Mouse (Mus musculus) hindbrain, embryonic 14.5 days (tissue): ENCODE data around the gene Rims3. TPM values are rescaled to one million over a fixed set of nuclear protein-coding genes. Genes with fewer than 3 reads are reported as not detected.

Experiments
- ATAC-seq: fragments of 200-750 bp; cut with Nextera tagmentation; 2 replicates; pipeline ENCODE4 v1.8.0; 2017; ENCODE audit warnings: moderate number of reproducible peaks, mild to moderate bottlenecking, moderate TSS enrichment, moderate library complexity; ENCODE audit not compliant: low FRiP score
- DNase-seq: peaks from one replicate; pipeline ENCODE4 v3.0.0-alpha.2; 2015; ENCODE audit warnings: low spot score
- H3K27ac ChIP-seq: fragments of 300-500 bp; sonication (generic); 2 replicates; pipeline ENCODE4 v1.5.1; 2014; ENCODE audit warnings: mild to moderate bottlenecking, moderate library complexity
- H3K27me3 ChIP-seq: fragments of 300-500 bp; sonication (generic); 2 replicates; pipeline ENCODE4 v1.6.1; 2014; ENCODE audit warnings: mild to moderate bottlenecking, low read length, mixed read lengths; ENCODE audit not compliant: control insufficient read depth, insufficient read depth
- H3K36me3 ChIP-seq: fragments of 300-500 bp; sonication (generic); replicated peaks from 2 replicates; pipeline ENCODE4 v1.6.1; 2014; ENCODE audit not compliant: control insufficient read depth, insufficient read depth
- H3K4me1 ChIP-seq: fragments of 300-500 bp; sonication (generic); replicated peaks from 2 replicates; pipeline ENCODE4 v1.6.1; 2014; ENCODE audit warnings: antibody characterized with exemption, low read length, mixed read lengths; ENCODE audit not compliant: control insufficient read depth, insufficient read depth
- H3K4me2 ChIP-seq: fragments of 300-500 bp; sonication (generic); replicated peaks from 2 replicates; pipeline ENCODE4 v1.6.1; 2014; ENCODE audit warnings: mild to moderate bottlenecking, moderate library complexity
- H3K4me3 ChIP-seq: fragments of 300-500 bp; sonication (generic); replicated peaks from 2 replicates; pipeline ENCODE4 v1.5.1; 2014; ENCODE audit warnings: mild to moderate bottlenecking, low read length
- H3K9ac ChIP-seq: fragments of 300-500 bp; sonication (generic); 2 replicates; pipeline ENCODE4 v1.6.1; 2014
- H3K9me3 ChIP-seq: fragments of 300-500 bp; sonication (generic); 2 replicates; pipeline ENCODE4 v1.6.1; 2016; ENCODE audit warnings: low read length; ENCODE audit not compliant: control insufficient read depth
- WGBS: fragments of 180-500 bp; shearing (Covaris S2); extraction: QIAGEN DNeasy Blood & Tissue Kit; methylation state at CpG from one replicate; pipeline ENCODE4 v1.1.7; 2014; 5-methylcytosine and 5-hydroxymethylcytosine counted together
- polyA plus RNA-seq: library from polyadenylated mRNA; unstranded; fragments of >200 nt; fragmentation: Nextera tagmentation; extraction: Ambion mirVana; gene quantifications from 2 replicates; pipeline ENCODE4 v1.2.1, GENCODE M21; 2014

The Rims3 gene
- polyA plus RNA-seq, 1 experiment from 2014 or later: 26.2 TPM

DNA sequence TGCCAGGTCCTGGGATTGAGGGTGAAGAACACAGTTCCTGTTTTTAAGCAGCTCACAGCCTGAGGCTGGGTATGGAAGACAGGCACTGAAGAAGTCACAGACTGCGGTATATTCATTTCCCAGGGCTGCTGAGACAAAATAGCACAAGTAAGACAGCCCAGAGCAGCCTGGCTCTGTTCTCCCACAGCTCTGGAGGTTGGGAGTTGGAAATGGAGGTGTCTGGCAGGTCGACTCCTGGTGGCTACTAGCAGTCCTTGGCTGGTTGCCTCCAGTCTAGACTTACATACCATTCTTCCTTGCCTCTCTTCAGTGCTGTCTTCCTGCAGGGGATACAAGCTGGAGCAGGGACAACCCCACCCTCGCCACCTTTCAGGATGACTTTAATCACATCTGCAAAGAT lies 14.4 kb downstream of the Rims3 start:
- Histone ChIP-seq H3K27me3 (no peaks in the 10 kb centered on the region), H3K4me1 (peaks cover 12% of the 10 kb centered on the region), H3K9ac (no peak overlapping the region), H3K4me3 (no peak overlapping the region), H3K36me3 (no peaks in the 10 kb centered on the region), H3K27ac (no peak overlapping the region), H3K9me3 (no peaks in the 10 kb centered on the region), H3K4me2 (no peak overlapping the region)
- DNase-seq (no peak), ATAC-seq (no peak)
- 79% methylated on average over 3 of the region's 3 CpGs for WGBS

DNA sequence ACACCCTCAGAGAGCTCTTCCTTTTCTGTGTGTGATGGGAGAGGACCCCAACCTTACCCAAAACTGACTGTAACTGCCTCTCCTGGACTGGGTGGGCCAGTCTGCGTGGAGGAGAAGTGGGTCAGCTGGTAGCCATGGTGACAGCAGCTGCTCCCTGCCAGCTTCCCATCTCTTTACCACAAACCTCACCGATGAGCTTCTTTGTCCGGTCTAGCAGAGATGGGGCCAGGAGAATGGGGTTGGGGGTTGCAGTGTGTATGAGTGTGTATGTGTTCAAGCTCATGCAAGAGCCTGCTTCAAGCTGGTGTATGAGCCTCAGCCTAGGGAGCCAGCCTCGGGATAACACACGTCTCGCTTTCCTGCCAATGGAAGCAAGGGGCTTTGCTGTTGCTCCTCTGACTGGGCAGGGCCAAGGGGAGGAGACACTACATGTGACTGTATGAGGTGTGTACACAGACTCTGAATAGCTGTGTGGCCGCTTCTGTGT lies 15.7 kb downstream of the Rims3 start:
- no peaks in the 10 kb centered on the region for H3K27me3 ChIP-seq
- WGBS: 31% methylated on average over 7 of the region's 7 CpGs
- DNase-seq (no peak), ATAC-seq (peak; percentile 46; the same call in 1 of the 2 replicates)
- no peaks in the 10 kb centered on the region for H3K9me3 ChIP-seq
- no peak overlapping the region for H3K4me3 ChIP-seq
- H3K4me2 ChIP-seq: no peak overlapping the region
- H3K36me3 ChIP-seq: no peaks in the 10 kb centered on the region
- H3K4me1 ChIP-seq: peaks cover 12% of the 10 kb centered on the region
- 0 out of 2 replicates have a peak overlapping the region, but pooled peaks have one; percentile 17 for H3K9ac ChIP-seq
- H3K27ac ChIP-seq: 0 out of 2 replicates have a peak overlapping the region, but pooled peaks have one; percentile 24

DNA sequence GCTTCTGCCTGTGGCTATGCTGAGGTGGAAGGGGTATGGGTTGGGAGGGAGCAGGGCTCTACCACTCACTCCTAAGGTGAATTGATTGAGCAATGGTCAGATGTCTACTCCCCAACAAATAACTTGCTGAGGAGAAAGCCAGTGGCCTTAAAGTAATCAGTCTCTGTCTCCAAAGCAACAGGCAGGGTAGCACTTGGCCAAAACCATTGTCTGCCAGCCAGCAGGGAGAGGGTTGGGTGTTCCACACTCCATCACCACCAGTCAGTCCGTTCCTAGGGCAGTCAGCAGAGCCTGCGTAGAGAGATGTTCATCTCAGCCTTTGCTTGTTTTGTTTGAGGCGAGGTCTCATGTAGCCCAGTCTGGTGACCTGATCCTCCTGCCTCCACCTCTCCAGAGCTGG lies 21.3 kb downstream of the Rims3 start:
- WGBS: 45% methylated on average over 3 of the region's 3 CpGs
- Histone ChIP-seq H3K4me2 (no peak overlapping the region), H3K4me1 (0 out of 2 replicates have a peak, but pooled peaks cover 6% of the 10 kb centered on the region), H3K27ac (no peak overlapping the region), H3K4me3 (no peak overlapping the region), H3K36me3 (no peaks in the 10 kb centered on the region), H3K9ac (no peak overlapping the region), H3K9me3 (no peaks in the 10 kb centered on the region), H3K27me3 (no peaks in the 10 kb centered on the region)
- no peak for DNase-seq
- ATAC-seq: no peak

DNA sequence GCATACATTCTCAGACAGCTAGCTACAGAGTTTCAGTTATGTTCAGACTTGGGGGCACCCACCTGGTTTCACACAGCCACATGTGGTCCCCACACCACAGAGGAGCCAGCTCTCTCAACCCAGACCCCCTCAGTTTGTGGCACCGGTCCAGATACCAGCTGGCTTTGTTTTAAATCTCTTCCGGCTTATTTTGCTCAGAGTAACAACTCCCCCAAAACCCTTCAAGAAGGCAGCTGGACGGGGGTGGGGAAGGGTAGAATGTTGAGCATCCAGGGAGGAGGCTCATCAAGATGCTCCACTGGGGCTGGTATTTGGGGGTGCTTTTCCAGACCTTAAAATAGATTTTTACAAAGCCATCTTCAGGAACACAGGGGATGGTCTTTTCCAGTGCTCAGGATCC lies 24.1 kb downstream of the Rims3 start:
- Histone ChIP-seq H3K36me3 (no peaks in the 10 kb centered on the region), H3K9ac (no peak overlapping the region), H3K27me3 (no peaks in the 10 kb centered on the region), H3K27ac (no peak overlapping the region), H3K4me3 (no peak overlapping the region), H3K4me1 (peaks cover 18% of the 10 kb centered on the region), H3K9me3 (no peaks in the 10 kb centered on the region), H3K4me2 (no peak overlapping the region)
- ATAC-seq (no peak), DNase-seq (no peak)
- 59% methylated on average over 3 of the region's 3 CpGs for WGBS

DNA sequence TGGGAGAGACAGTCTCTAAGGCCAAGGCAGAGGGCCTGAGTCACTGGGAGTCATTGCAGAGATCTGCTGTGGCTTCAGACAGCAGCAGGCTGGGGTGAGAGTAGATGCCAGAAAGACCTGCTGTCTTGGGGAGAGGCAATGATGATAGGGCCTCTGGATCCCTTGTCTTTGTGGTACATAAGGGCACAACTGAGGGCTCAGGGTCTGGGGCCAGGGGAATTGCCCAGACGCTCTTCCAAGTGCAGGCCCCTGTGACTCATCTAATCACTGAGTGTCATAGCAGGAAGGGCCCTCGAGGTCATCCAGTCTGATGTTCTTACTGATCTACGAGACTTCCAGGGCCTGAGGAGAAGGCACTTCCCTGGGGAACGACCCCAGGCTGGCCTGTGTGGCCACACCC lies 24.8 kb downstream of the Rims3 start:
- no peak overlapping the region for H3K4me3 ChIP-seq
- no peak overlapping the region for H3K27ac ChIP-seq
- H3K4me1 ChIP-seq: peaks cover 18% of the 10 kb centered on the region
- H3K9me3 ChIP-seq: no peaks in the 10 kb centered on the region
- no peak for ATAC-seq
- H3K9ac ChIP-seq: no peak overlapping the region
- DNase-seq: no peak
- WGBS: 36% methylated on average over 4 of the region's 4 CpGs
- H3K27me3 ChIP-seq: no peaks in the 10 kb centered on the region
- no peak overlapping the region for H3K4me2 ChIP-seq
- no peaks in the 10 kb centered on the region for H3K36me3 ChIP-seq

DNA sequence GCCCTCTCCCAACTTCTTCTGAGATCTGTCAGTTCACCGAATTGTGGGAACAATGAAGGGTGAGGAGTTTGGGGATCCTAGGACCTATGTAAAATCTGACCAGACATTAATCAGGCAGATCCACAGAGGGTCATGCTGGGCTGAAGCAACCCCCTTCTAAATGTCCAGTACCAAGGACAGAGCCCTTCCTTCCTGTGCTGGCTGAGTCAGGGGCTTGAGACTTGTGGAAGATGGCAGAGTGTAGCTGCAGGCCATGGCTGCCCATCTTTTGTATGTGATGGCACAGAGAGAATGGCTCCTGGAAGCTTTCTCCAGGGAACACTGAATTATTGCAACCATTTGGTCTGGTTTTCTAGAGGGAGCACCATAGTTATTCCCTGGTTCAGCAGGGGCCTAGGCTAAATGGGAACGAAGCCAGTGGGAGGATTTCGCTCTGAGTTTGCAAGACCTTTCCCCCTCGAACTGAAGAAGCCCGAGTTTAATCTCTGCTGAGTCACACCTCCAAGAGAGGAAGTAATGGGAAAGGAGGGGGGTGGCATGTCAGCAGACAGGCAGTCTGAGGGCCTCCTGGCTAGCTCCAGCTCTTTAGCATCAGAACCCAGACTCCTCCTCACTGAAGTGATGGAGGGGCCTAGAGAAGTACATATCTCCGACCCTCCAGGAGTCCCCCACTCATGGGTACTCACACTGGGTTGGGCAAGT lies 26.3 kb downstream of the Rims3 start:
- Histone ChIP-seq H3K27ac (no peak overlapping the region), H3K27me3 (no peaks in the 10 kb centered on the region), H3K4me1 (peaks cover 21% of the 10 kb centered on the region), H3K9ac (no peak overlapping the region), H3K9me3 (no peaks in the 10 kb centered on the region), H3K36me3 (no peaks in the 10 kb centered on the region), H3K4me2 (no peak overlapping the region), H3K4me3 (no peak overlapping the region)
- ATAC-seq (no peak), DNase-seq (no peak)
- WGBS: 59% methylated on average over 6 of the region's 6 CpGs

DNA sequence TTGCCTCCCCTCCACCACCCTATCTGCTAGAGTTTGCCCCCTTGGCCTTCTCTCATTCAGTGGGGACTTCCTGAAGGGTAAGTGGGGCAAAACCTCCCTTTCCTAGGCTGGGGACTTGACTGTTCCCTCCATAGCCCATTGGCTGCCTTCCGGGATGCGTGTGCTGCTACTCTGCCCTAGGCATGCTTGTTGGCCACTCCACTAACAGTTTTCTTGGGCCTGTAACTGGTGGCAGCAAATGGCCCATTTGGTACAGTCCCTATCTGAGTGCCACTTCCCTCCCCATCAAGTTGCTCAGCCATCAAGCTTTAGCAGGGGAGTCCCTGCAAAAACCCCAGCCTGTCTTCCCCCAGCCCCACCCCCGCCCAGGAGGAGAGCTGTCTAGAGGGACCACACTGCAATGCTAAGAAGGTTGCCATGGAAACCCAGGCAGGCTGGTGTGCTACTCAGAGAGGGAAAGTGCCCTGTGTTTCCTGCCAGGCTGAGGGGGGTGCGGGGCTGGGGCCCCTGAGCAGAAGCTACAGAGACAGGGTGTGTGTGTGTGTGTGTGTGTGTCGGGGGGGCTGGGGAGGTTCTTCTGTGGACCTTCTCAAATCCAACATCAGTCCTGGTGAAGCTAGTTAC lies 27.5 kb downstream of the Rims3 start:
- H3K9ac ChIP-seq: no peak overlapping the region
- H3K27me3 ChIP-seq: no peaks in the 10 kb centered on the region
- WGBS: 22% methylated on average over 5 of the region's 5 CpGs
- H3K27ac ChIP-seq: no peak overlapping the region
- peaks cover 18% of the 10 kb centered on the region for H3K4me1 ChIP-seq
- H3K4me2 ChIP-seq: no peak overlapping the region
- no peaks in the 10 kb centered on the region for H3K9me3 ChIP-seq
- H3K36me3 ChIP-seq: no peaks in the 10 kb centered on the region
- DNase-seq (peak; percentile 67), ATAC-seq (peak; percentile 85)
- H3K4me3 ChIP-seq: no peak overlapping the region

DNA sequence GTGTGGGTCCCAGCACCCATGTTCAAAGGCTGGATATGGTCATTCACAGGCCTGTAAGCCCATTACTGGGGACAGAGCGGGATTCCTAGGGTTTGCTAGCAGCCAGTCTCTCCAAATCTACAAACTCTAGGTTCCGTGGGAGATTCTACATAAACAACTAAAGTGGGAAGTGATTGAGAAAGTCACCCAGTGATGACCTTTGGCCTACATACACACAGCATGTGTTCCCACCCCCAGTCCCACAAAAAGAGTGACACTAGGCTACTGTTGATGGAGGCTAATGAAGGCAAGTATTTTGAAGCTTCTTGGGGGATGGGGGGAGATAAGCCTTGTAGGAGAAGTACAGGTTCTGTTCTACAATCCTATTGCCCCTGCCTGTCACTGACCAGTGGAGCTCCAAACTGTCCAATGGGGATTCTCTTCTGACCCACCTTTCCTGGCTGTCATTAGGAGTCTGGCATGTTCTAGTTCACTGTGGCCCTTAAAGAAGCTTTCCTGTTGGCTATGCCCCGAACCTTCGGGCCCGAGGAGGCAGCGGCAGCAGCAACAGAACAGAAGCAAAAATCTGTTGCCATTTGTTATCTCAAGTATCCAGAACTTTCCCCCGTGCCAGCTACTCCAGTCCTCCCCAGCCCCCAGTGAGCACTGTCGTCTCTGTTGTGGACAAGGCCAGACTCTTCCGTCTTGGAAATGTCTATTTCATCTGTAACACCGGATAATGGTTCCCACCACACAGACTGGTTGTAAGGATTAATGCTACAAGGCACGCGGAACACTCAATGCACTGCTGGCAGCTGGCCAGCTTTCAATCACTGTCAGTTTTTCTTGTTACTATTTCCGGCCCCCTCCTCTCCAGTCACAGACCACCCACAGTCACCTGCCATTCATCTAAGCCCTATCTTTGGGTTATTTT lies 30.8 kb downstream of the Rims3 start:
- H3K9ac ChIP-seq: no peak overlapping the region
- no peak overlapping the region for H3K4me3 ChIP-seq
- 37% methylated on average over 13 of the region's 13 CpGs for WGBS
- H3K27me3 ChIP-seq: no peaks in the 10 kb centered on the region
- no peak overlapping the region for H3K4me2 ChIP-seq
- no peaks in the 10 kb centered on the region for H3K36me3 ChIP-seq
- ATAC-seq (no peak), DNase-seq (peak; percentile 57)
- no peak overlapping the region for H3K27ac ChIP-seq
- H3K9me3 ChIP-seq: no peaks in the 10 kb centered on the region
- peaks cover 18% of the 10 kb centered on the region for H3K4me1 ChIP-seq

DNA sequence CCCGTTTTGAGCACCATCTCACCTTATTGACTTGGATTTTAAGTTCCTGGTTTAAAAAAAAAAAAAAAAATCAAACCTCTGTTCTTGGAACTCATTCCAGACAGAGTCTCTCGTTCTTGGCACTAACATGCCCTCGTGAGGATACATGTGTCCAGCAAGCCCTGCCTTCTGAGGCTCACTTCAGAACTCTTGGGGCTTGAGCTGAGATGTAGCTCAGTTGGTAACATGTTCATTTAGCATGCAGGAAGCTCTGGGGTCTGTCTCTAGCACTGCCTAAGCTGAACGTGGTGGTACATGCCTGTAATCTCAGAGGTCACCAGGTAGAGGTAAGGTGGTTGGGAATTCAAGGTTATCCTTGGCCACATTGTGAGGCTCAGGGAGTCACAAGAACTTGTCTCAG lies 31.5 kb downstream of the Rims3 start:
- Histone ChIP-seq H3K27ac (no peak overlapping the region), H3K4me1 (peaks cover 18% of the 10 kb centered on the region), H3K9me3 (no peaks in the 10 kb centered on the region), H3K36me3 (no peaks in the 10 kb centered on the region), H3K9ac (no peak overlapping the region), H3K4me2 (no peak overlapping the region), H3K4me3 (no peak overlapping the region), H3K27me3 (no peaks in the 10 kb centered on the region)
- DNase-seq: no peak
- WGBS: 28% methylated on average over 4 of the region's 4 CpGs
- no peak for ATAC-seq
